Mouse (Mus musculus) lung, postnatal 10 days (tissue): Measurements from ENCODE around the gene Ccdc85c.

Experiments used
- DNase-seq: peaks from one replicate; pipeline ENCODE4 v3.0.0; 2021

Ccdc85c gene

GRCm38 (mm10) chr12:108215090-108215489 lies 60.1 kb downstream of the Ccdc85c start:
- DNase-seq: no peak

- DNase-seq: no peak
Observed at GRCm38 (mm10) chr12:108213090-108214041, 61.9 kb downstream of the Ccdc85c start.

GRCm38 (mm10) chr12:108212476-108212875 lies 62.7 kb downstream of the Ccdc85c start:
- DNase-seq: no peak

- no peak for DNase-seq
Observed at GRCm38 (mm10) chr12:108212071-108212470, 63.2 kb downstream of the Ccdc85c start.

- DNase-seq: no peak
Observed at GRCm38 (mm10) chr12:108210623-108211022, 64.6 kb downstream of the Ccdc85c start.

GRCm38 (mm10) chr12:108208726-108209438 lies 66.3 kb downstream of the Ccdc85c start:
- DNase-seq: peak; percentile 87

GRCm38 (mm10) chr12:108208216-108208615 lies 67.0 kb downstream of the Ccdc85c start:
- no peak for DNase-seq

GRCm38 (mm10) chr12:108206641-108207040 lies 68.6 kb downstream of the Ccdc85c start:
- peak; percentile 82 for DNase-seq

- no peak for DNase-seq
Observed at GRCm38 (mm10) chr12:108204978-108205377, 70.2 kb downstream of the Ccdc85c start.

GRCm38 (mm10) chr12:108203895-108204294 lies 71.3 kb downstream of the Ccdc85c start:
- DNase-seq: no peak

GRCm38 (mm10) chr12:108200094-108200493 lies 75.1 kb downstream of the Ccdc85c start:
- no peak for DNase-seq

- no peak for DNase-seq
Observed at GRCm38 (mm10) chr12:108198447-108198846, 76.8 kb downstream of the Ccdc85c start.

- no peak for DNase-seq
Observed at GRCm38 (mm10) chr12:108195761-108196160, 79.5 kb downstream of the Ccdc85c start.

GRCm38 (mm10) chr12:108193878-108194277 lies 81.3 kb downstream of the Ccdc85c start:
- DNase-seq: no peak

- DNase-seq: no peak
Observed at GRCm38 (mm10) chr12:108187541-108188091, 87.6 kb downstream of the Ccdc85c start.

GRCm38 (mm10) chr12:108181716-108182115 lies 93.5 kb downstream of the Ccdc85c start:
- DNase-seq: no peak

GRCm38 (mm10) chr12:108179321-108180266 lies 95.6 kb downstream of the Ccdc85c start, which contains the start of gene Ccnk:
TSS of gene Ccnk (plus strand) at chr12:108179579.
- peak; percentile 100 for DNase-seq

- no peak for DNase-seq
Observed at GRCm38 (mm10) chr12:108179246-108179320, 96.1 kb downstream of the Ccdc85c start, which contains the start of gene Setd3. TSS of gene Setd3 (minus strand) at chr12:108179314.

GRCm38 (mm10) chr12:108178331-108179245 lies 96.6 kb downstream of the Ccdc85c start:
- DNase-seq: peak; percentile 67

- no peak for DNase-seq
Observed at GRCm38 (mm10) chr12:108176366-108176765, 98.9 kb downstream of the Ccdc85c start.

GRCm38 (mm10) chr12:108174606-108175505 lies 100.4 kb downstream of the Ccdc85c start:
- DNase-seq: no peak
